Mouse (Mus musculus) spleen, postnatal 36 days (tissue): ENCODE measurements around the gene Gpr88.

ENCODE experiments used
- DNase-seq, 2 experiments: peaks; one replicate each; pipeline ENCODE4 v3.0.0; 2022; ENCODE audit warnings: low spot score in 2 of 2, mixed read lengths in 1 of 2

Gpr88 gene

GRCm38 (mm10) chr3:116200060-116200459 lies 53.2 kb downstream of the Gpr88 start:
- no peak for DNase-seq
